Mouse (Mus musculus): ENCODE results near the gene Zglp1. TPM values are rescaled to one million over a fixed set of nuclear protein-coding genes. Genes with fewer than 3 reads are reported as not detected.
A peak's percentile ranks its signal among the peaks of the same experiment; 100 is the strongest.
"Not testable (repeated sequence)": the region's sequence is repeated elsewhere in the genome, so short reads cannot be mapped to it uniquely, and the experiment has no call there.

Zglp1 gene
- polyA plus RNA-seq, 1 experiment: not detected

DNA sequence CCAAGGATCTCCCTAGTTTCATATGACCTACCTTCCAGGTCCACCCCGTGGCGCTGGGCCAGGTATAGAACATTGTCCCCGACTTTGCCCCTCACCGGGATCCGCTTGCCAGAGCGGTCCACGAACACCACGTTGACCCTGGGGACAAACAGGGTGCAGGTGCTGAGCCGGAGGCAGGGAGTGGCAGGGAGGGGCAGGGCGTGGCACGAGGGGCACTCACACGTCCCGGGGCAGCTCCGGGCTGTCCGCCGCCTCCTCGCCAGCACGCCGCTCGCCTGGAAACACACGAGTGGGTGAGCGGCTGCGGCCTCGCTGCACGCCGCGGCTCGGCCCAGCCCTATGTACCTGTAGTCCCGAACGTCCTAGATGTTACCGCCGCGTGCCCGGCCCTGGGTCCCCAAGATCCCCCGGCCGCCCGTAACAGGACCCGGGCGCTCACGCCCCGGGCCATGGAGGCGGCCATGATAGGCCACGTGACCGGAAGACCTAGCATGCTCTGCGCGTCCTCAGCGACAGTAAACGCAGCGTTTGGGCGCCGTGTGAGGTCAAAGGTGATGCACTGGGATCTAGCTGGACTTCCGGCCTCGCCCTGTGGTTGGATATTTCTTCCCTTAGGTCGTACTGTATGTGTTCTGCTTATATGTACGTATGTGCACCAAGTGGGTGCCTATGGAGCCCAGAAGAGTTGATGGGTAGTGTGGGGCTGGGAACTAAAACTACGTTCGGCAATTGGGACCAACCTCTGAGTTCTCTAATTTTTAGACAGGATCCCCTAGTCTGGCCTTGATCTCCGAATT, 6.3 kb upstream of the Zglp1 start, which contains the start of the genes Gm49373 and Fdx1l:
Gm49373 (minus strand) TSS at position 53 of the 797 bp plus-strand sequence.
Fdx1l (minus strand) TSS at position 571 of the 797 bp plus-strand sequence.
- peak within 1 kb of the TSS; percentile 95 for H3K4me3 ChIP-seq (ENCODE audit: insufficient read depth, low read length)
- H3K4me1 ChIP-seq (ENCODE audit: control insufficient read depth, insufficient read depth, low read length): peaks cover 9% of the 10 kb centered on the region
- H3K27ac ChIP-seq (ENCODE audit: insufficient read depth, low read depth, low read length): peak within 1 kb of the TSS; percentile 48
- TF ChIP-seq POLR2A (IDR thresholded peaks at IDR 0.05; ENCODE audit: borderline replicate concordance, low read depth, low read length): no peak; the same call in 1 of the 2 replicates
- TF ChIP-seq CTCF (IDR thresholded peaks at IDR 0.05; ENCODE audit: low read depth, low read length): no peak

GRCm38 (mm10) chr9:21072641-21073040, 5.7 kb upstream of the Zglp1 start:
- peak overlapping the region; percentile 95 for H3K4me3 ChIP-seq (ENCODE audit: insufficient read depth, low read length)
- TF ChIP-seq CTCF (IDR thresholded peaks at IDR 0.05; ENCODE audit: low read depth, low read length) (no peak), POLR2A (IDR thresholded peaks at IDR 0.05; ENCODE audit: borderline replicate concordance, low read depth, low read length) (no peak)
- H3K4me1 ChIP-seq (ENCODE audit: control insufficient read depth, insufficient read depth, low read length): peaks cover 9% of the 10 kb centered on the region
- peak overlapping the region; percentile 48; the same call in 1 of the 2 replicates for H3K27ac ChIP-seq (ENCODE audit: insufficient read depth, low read depth, low read length)

- H3K4me1 ChIP-seq (ENCODE audit: control insufficient read depth, insufficient read depth, low read length): peaks cover 7% of the 10 kb centered on the region
- no peak overlapping the region for H3K27ac ChIP-seq (ENCODE audit: insufficient read depth, low read depth, low read length)
- no peak for TF ChIP-seq POLR2A (IDR thresholded peaks at IDR 0.05; ENCODE audit: borderline replicate concordance, low read depth, low read length)
- TF ChIP-seq CTCF (IDR thresholded peaks at IDR 0.05; ENCODE audit: low read depth, low read length): no peak
- H3K4me3 ChIP-seq (ENCODE audit: insufficient read depth, low read length): no peak overlapping the region
These were observed 4.0 kb downstream of the Zglp1 start for GRCm38 (mm10) chr9:21062928-21063327.

- no peak overlapping the region for H3K4me3 ChIP-seq (ENCODE audit: insufficient read depth, low read length)
These were observed 15.3 kb downstream of the Zglp1 start for GRCm38 (mm10) chr9:21051578-21051977.

DNA sequence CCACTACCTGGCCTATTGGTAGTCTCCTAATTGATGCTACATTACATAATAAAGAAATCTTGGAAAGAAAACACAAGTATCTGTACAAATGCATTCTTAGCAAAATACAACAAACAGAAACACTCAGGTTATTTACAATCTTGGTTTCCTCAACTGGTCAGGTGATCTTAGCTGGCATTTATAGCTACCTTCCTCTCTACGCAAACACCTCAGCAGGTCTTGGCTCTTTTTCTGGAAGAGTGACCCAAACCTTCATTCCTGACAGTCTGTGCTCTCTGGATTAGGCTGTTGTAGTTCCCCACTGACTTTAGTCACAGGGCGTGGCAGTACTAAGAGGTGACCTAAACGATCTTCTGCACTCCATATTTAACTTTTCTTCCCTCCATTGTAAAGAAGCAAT, 21.7 kb downstream of the Zglp1 start:
- no peak overlapping the region for H3K27ac ChIP-seq (ENCODE audit: insufficient read depth, low read depth, low read length)
- H3K4me1 ChIP-seq (ENCODE audit: control insufficient read depth, insufficient read depth, low read length): peaks cover 12% of the 10 kb centered on the region
- no peak overlapping the region for H3K4me3 ChIP-seq (ENCODE audit: insufficient read depth, low read length)
- no peak for TF ChIP-seq CTCF (IDR thresholded peaks at IDR 0.05; ENCODE audit: low read depth, low read length)
- no peak for TF ChIP-seq POLR2A (IDR thresholded peaks at IDR 0.05; ENCODE audit: borderline replicate concordance, low read depth, low read length)

More at GRCm38 (mm10) chr9:21051578-21051977, 15.3 kb downstream of the Zglp1 start:
- Histone ChIP-seq H3K27ac (ENCODE audit: insufficient read depth, low read depth, low read length) (no peak overlapping the region), H3K4me1 (ENCODE audit: control insufficient read depth, insufficient read depth, low read length) (no peaks in the 10 kb centered on the region)
- TF ChIP-seq POLR2A (IDR thresholded peaks at IDR 0.05; ENCODE audit: borderline replicate concordance, low read depth, low read length) (no peak), CTCF (IDR thresholded peaks at IDR 0.05; ENCODE audit: low read depth, low read length) (no peak)

DNA sequence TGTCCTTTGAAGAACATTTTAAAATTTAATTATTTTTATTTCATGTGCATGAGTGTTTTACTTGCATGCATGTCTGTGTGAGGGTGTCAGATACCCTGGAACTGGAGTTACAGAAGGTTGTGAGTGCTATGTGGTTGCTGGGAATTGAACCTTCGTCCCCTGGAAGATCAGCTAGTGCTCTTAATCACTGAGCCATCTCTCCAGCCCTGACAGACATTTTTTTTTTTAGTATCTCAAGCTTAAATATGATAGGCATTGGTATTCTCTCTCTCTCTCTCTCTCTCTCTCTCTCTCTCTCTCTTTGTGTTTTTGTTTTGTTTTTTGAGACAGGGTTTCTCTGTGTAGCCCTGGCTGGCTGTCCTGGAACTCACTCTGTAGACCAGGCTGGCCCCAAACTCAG, 22.1 kb downstream of the Zglp1 start:
- H3K4me1 ChIP-seq (ENCODE audit: control insufficient read depth, insufficient read depth, low read length): peaks cover 15% of the 10 kb centered on the region
- H3K4me3 ChIP-seq (ENCODE audit: insufficient read depth, low read length); H3K27ac ChIP-seq (ENCODE audit: insufficient read depth, low read depth, low read length): not testable (repeated sequence)

- TF ChIP-seq POLR2A (IDR thresholded peaks at IDR 0.05; ENCODE audit: borderline replicate concordance, low read depth, low read length) (no peak), CTCF (IDR thresholded peaks at IDR 0.05; ENCODE audit: low read depth, low read length) (no peak)
- no peak overlapping the region for H3K4me3 ChIP-seq (ENCODE audit: insufficient read depth, low read length)
- H3K4me1 ChIP-seq (ENCODE audit: control insufficient read depth, insufficient read depth, low read length): peaks cover 15% of the 10 kb centered on the region
- no peak overlapping the region for H3K27ac ChIP-seq (ENCODE audit: insufficient read depth, low read depth, low read length)
These were observed 23.3 kb downstream of the Zglp1 start for GRCm38 (mm10) chr9:21043563-21043962.

DNA sequence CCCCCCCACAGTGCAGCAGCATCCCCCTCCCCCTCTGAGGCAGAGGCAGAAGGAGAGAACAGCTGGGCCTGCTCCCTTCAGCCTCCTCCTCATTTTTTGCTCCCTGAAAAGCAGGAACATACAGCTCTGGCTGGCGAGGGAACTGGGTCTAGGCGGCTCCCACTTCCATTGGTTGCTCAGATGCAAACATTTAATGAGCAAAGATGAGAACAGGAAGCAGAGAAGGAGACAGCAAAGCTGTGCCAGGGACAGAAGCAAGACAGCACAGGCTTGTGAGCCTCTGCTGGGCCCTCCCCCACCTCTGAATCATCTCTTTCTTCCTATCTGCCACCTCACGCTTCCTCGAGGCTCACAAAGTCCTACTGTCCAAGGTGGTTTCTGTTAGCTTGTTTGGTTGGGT, 25.6 kb downstream of the Zglp1 start:
- TF ChIP-seq POLR2A (IDR thresholded peaks at IDR 0.05; ENCODE audit: borderline replicate concordance, low read depth, low read length) (no peak), CTCF (IDR thresholded peaks at IDR 0.05; ENCODE audit: low read depth, low read length) (no peak)
- H3K4me3 ChIP-seq (ENCODE audit: insufficient read depth, low read length): no peak overlapping the region
- H3K27ac ChIP-seq (ENCODE audit: insufficient read depth, low read depth, low read length): no peak overlapping the region
- peaks cover 15% of the 10 kb centered on the region for H3K4me1 ChIP-seq (ENCODE audit: control insufficient read depth, insufficient read depth, low read length)

GRCm38 (mm10) chr9:21039779-21040178, 27.1 kb downstream of the Zglp1 start:
- H3K4me3 ChIP-seq (ENCODE audit: insufficient read depth, low read length): no peak overlapping the region
- no peak overlapping the region for H3K27ac ChIP-seq (ENCODE audit: insufficient read depth, low read depth, low read length)
- H3K4me1 ChIP-seq (ENCODE audit: control insufficient read depth, insufficient read depth, low read length): peaks cover 15% of the 10 kb centered on the region
- TF ChIP-seq CTCF (IDR thresholded peaks at IDR 0.05; ENCODE audit: low read depth, low read length) (no peak), POLR2A (IDR thresholded peaks at IDR 0.05; ENCODE audit: borderline replicate concordance, low read depth, low read length) (no peak)

- TF ChIP-seq CTCF (IDR thresholded peaks at IDR 0.05; ENCODE audit: low read depth, low read length) (no peak), POLR2A (IDR thresholded peaks at IDR 0.05; ENCODE audit: borderline replicate concordance, low read depth, low read length) (no peak)
- no peak overlapping the region for H3K27ac ChIP-seq (ENCODE audit: insufficient read depth, low read depth, low read length)
- peaks cover 15% of the 10 kb centered on the region for H3K4me1 ChIP-seq (ENCODE audit: control insufficient read depth, insufficient read depth, low read length)
- H3K4me3 ChIP-seq (ENCODE audit: insufficient read depth, low read length): no peak overlapping the region
These were observed 29.4 kb downstream of the Zglp1 start for GRCm38 (mm10) chr9:21037481-21037891.

Data from bone marrow macrophage, adult 2 months (primary cell).